ENCODE assay signal across 11 mouse cellular contexts in genomic region chr6:112890331-112890751, GRCm38 (mm10). TPM values are rescaled to one million over a fixed set of nuclear protein-coding genes. Genes with fewer than 3 reads are reported as not detected.
A peak's percentile ranks its signal among the peaks of the same experiment; 100 is the strongest.
DNase-seq lines count a peak whose midpoint lies in the region; TF ChIP-seq lines count a peak whose summit lies in the region.
"Had no signal": no experiment of that assay in that cellular context is flagged by ENCODE, and none has a peak within 500 bp of the region (broad histone marks: within the 10 kb centered on the region; RNA-seq: fewer than 3 reads in every experiment).

No protein-coding gene starts in this region.

- H3K27me3 ChIP-seq in cerebellum, adult 2 months (ENCODE audit: control insufficient read depth, insufficient read depth, low read length): no peaks in the 10 kb centered on the region

- no peak for TF ChIP-seq POLR2A in cerebellum, adult 2 months (IDR thresholded peaks at IDR 0.05; ENCODE audit: borderline replicate concordance, insufficient read depth, low read length)

- peak overlapping the region; percentile 85 for H3K27ac ChIP-seq in cerebellum, adult 2 months (ENCODE audit: insufficient read depth, low read length)
- H3K27ac ChIP-seq: liver, embryonic 14.5 days had no signal

- no peak for TF ChIP-seq CTCF in cerebellum, adult 2 months (IDR thresholded peaks at IDR 0.05; ENCODE audit: borderline replicate concordance, insufficient read depth, low read depth, low read length)

- WGBS in cerebellum, adult 2 months: 2% methylated on average over 2 of the region's 2 CpGs

- no peak overlapping the region for H3K4me3 ChIP-seq in cerebellum, adult 2 months (replicated peaks; ENCODE audit: insufficient read depth, low read depth, low read length)
- H3K4me3 ChIP-seq: erythroblast, embryonic 14.5 days had no signal

- DNase-seq in cerebellum, adult 2 months: peak; percentile 61 to 81
- no peak for DNase-seq in cerebellum, adult 11 months
- DNase-seq in kidney, postnatal 14 days: peak; percentile 46
- no peak for DNase-seq in kidney, adult 8-10 months
- peak; percentile 55 for DNase-seq in adrenal gland, postnatal 14 days
- peak; percentile 30 for DNase-seq in ovary, postnatal 14 days (ENCODE audit: low spot score)
- no peak for DNase-seq in thymus, postnatal 36 days
- DNase-seq in left cerebral cortex, postnatal 4 days: no peak
- DNase-seq: lung, postnatal 4 days had no signal

- intact Hi-C loops in left cerebral cortex, postnatal 4 days (cut with DNase I): no loop called here

- peaks cover 48% of the 10 kb centered on the region for H3K4me1 ChIP-seq in cerebellum, adult 2 months (ENCODE audit: control insufficient read depth, insufficient read depth, low read length)

RNA-seq across cellular contexts. Expression of gene Srgap3, which starts 56.7 kb away (rescaled TPM):
- polyA plus RNA-seq in cerebellum, adult 2 months (2012; rRNA removed): 99.2 and 101 TPM in 2 replicates
- total RNA-seq in adrenal gland, postnatal 14 days (2021): 13.0 and 18.7 TPM in 2 replicates
- total RNA-seq in left cerebral cortex, postnatal 4 days (2021): 100 to 1,000 TPM; 276 to 282 TPM

Comparison
In these comparisons a context has a peak if more than half of its experiments do, and no peak if none do; other contexts are left out.
1. DNase-seq: peak in cerebellum, adult 2 months (2 of 2), kidney, postnatal 14 days (single experiment), adrenal gland, postnatal 14 days (single experiment) and ovary, postnatal 14 days (single experiment); none in cerebellum, adult 11 months (single experiment), kidney, adult 8-10 months (0 of 2), thymus, postnatal 36 days (0 of 2) and left cerebral cortex, postnatal 4 days (single experiment).
2. RNA of gene Srgap3, which starts 56.7 kb away (total RNA-seq): 276 to 282 TPM in left cerebral cortex, postnatal 4 days; 13.0 to 18.7 TPM in adrenal gland, postnatal 14 days; every median in the first group is over 10 times any median in the second.